Mouse (Mus musculus) bone marrow, adult 2 months (tissue): ENCODE measurements around the gene Slc52a3.

Source experiments
- CTCF ChIP-seq: fragments of 200-500 bp; IDR thresholded peaks from 2 replicates; pipeline ENCODE4 v1.5.1; 2011; ENCODE audit warnings: low read length, control low read depth; ENCODE audit not compliant: control insufficient read depth, insufficient read depth
- POLR2A ChIP-seq: fragments of 200-500 bp; IDR thresholded peaks from 2 replicates; pipeline ENCODE4 v1.6.1; 2011; ENCODE audit warnings: low read depth, mild to moderate bottlenecking, control low read depth, low read length, borderline replicate concordance; ENCODE audit not compliant: control insufficient read depth

DNA sequence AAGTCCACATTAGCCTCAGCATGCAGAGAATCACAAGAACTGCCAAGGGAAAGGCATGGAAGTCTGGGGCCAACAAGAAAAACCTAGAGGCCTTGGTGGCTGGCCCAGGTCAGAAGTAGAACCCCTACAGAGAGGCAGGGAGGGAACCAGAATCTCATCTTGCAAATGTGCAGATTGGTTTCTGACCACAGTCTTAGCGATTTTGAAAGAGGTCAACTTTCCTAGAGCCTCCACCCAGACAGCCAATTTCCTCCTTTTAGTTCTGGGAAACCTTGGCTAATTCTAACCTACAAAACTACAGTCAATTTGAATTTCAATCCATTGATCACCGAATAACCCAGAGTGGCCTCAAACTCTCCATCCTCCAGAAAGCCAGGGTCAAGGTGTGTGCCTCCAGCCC lies 16.4 kb downstream of the Slc52a3 start:
- TF ChIP-seq POLR2A (no peak), CTCF (no peak)
